Mouse (Mus musculus) spleen, postnatal 36 days (tissue): ENCODE measurements at regions not wholly inside any gene's neighbourhood (a gene's known extent, or its start where the extent isn't known, plus 50 kb on each side); places are given as distances from the start of the nearest gene placed in this dataset.

Experiments
- DNase-seq, 2 experiments: peaks; one replicate each; pipeline ENCODE4 v3.0.0; 2022; ENCODE audit warnings: low spot score in 2 of 2, mixed read lengths in 1 of 2

GRCm38 (mm10) chr14:102925769-102926443 is 56.5 kb downstream of the Kctd12 start:
- no peak for DNase-seq

- peak; percentile 87 to 91 for DNase-seq
Observed at GRCm38 (mm10) chr14:102924674-102925073, 57.8 kb downstream of the Kctd12 start.

- no peak for DNase-seq
Observed at GRCm38 (mm10) chr14:102922496-102922993, 59.9 kb downstream of the Kctd12 start.

GRCm38 (mm10) chr14:102920415-102920814 is 62.0 kb downstream of the Kctd12 start:
- no peak for DNase-seq

GRCm38 (mm10) chr14:102919261-102919801 is 63.1 kb downstream of the Kctd12 start:
- DNase-seq = no peak

GRCm38 (mm10) chr14:102917929-102918328 is 64.5 kb downstream of the Kctd12 start:
- DNase-seq = no peak

GRCm38 (mm10) chr14:102915918-102916317 is 66.5 kb downstream of the Kctd12 start:
- no peak for DNase-seq

- DNase-seq = no peak
Observed at GRCm38 (mm10) chr14:102911582-102911981, 70.9 kb downstream of the Kctd12 start.

GRCm38 (mm10) chr14:102908990-102909389 is 73.4 kb downstream of the Kctd12 start:
- no peak for DNase-seq

GRCm38 (mm10) chr14:102907411-102908103 is 74.9 kb downstream of the Kctd12 start:
- DNase-seq = peak; percentile 52 to 63

- DNase-seq = peak; percentile 81
Observed at GRCm38 (mm10) chr14:102906826-102907225, 75.6 kb downstream of the Kctd12 start.

- DNase-seq = peak; percentile 60 to 61
Observed at GRCm38 (mm10) chr14:102906286-102906685, 76.2 kb downstream of the Kctd12 start.

- DNase-seq = no peak
Observed at GRCm38 (mm10) chr14:102902906-102903305, 79.5 kb downstream of the Kctd12 start.

- DNase-seq = no peak
Observed at GRCm38 (mm10) chr14:102902236-102902635, 80.2 kb downstream of the Kctd12 start.

GRCm38 (mm10) chr14:102898445-102898844 is 84.0 kb downstream of the Kctd12 start:
- DNase-seq = no peak

GRCm38 (mm10) chr14:102897039-102897438 is 85.4 kb downstream of the Kctd12 start:
- no peak for DNase-seq

GRCm38 (mm10) chr14:102896527-102896926 is 85.9 kb downstream of the Kctd12 start:
- DNase-seq = no peak

- no peak for DNase-seq
Observed at GRCm38 (mm10) chr14:102893241-102893640, 89.2 kb downstream of the Kctd12 start.

- DNase-seq = no peak
Observed at GRCm38 (mm10) chr14:102891552-102891951, 90.9 kb downstream of the Kctd12 start.

- peak in 1 of 2 experiments; percentile 35 for DNase-seq
Observed at GRCm38 (mm10) chr14:102885240-102885598, 97.2 kb downstream of the Kctd12 start.

GRCm38 (mm10) chr14:102884539-102885239 is 97.7 kb downstream of the Kctd12 start:
- no peak for DNase-seq
